Mouse (Mus musculus) adrenal gland (tissue): ENCODE measurements around the gene Appl2.

ENCODE experiments used
- intact Hi-C: fragments of 180-260 bp; cut with DNase I; formaldehyde crosslinking; loops from one replicate; pipeline ENCODE4 v1.15.1; 2025

The Appl2 gene

DNA sequence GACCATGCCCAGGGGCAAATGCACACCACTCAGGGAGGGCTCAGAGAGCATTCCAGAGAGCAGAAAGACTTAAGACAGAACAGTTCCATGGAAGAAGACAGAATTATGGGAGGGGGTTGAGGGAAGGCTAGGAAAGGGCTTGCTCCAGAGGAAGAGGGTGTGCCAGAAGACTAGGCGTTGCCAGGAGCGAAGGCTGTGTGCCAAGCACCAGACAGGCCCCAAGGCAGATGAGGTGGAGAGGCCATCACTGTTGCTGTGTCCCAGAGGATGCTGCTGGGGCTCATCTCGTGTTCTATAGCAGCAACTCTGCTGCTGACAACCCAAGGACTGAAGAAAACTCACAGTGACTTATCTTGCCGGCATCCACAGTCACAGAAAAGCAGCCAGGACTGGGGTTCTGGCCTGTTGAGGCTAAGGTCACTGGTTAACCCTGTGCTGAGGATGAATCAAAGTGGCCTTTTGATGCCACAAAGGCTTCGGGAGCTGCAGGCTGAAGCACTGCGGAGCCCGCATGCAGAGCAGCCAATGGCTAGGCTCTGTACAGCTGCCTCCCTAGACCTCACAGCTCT lies 15.6 kb downstream of the Appl2 start:
- intact Hi-C loops: no loop called here

DNA sequence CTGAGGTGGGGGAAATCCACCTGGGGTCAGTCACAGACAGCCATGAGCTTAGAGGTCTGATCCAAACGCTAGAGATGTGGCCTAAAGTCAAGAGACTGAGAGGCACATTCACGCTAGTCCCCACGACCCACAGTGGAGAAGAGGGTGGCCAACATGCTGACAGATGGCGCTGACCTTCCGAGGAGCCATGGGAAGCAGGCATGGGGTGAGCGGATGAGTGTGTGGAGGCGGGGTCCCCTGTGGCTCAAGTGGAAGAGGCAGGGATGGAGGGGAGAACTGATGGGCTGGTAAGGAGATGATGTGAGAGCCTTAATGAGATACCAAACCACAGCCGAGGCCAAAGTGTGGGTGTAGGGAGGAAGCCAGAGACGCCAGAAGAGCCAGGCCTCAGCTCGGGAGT lies 16.8 kb downstream of the Appl2 start:
- intact Hi-C loops: no loop called here

DNA sequence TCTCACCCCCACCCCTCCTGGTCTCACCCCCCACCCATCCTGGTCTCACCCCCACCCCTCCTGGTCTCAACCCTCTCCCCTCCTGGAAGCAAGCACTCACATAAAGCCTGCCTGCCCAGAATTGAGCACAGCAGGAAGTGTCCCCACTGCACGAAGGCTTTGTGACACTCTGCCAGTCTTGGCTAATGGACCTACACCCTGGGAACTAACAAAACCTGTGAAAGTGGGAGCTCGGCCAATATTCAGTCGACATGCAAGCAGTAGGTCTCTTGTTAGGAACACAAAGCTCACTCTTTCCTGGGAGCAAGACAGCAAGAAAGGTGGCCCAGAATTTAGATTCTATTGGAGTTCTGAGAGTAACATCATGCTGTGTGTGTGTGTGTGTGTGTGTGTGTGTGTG lies 17.6 kb downstream of the Appl2 start:
- intact Hi-C loops: no loop called here

DNA sequence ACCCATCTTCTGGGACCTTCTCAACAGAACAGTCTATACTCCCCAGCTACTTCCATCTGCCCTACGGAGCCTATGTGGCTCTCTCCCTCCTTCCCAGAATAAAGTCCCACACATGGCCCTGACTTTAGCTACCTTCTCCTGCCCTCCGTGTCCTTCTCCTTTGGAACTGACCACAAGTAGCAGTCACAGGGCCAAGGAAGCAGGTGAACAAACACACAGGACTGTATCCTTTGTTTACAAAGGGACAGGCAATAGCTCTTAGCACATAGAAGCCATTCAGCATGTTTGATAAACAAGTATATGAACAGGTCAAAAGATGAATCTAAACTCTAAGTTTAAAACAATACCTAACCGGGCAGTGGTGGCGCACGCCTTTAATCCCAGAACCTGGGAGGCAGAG lies 18.7 kb downstream of the Appl2 start:
- intact Hi-C loops: no loop called here

DNA sequence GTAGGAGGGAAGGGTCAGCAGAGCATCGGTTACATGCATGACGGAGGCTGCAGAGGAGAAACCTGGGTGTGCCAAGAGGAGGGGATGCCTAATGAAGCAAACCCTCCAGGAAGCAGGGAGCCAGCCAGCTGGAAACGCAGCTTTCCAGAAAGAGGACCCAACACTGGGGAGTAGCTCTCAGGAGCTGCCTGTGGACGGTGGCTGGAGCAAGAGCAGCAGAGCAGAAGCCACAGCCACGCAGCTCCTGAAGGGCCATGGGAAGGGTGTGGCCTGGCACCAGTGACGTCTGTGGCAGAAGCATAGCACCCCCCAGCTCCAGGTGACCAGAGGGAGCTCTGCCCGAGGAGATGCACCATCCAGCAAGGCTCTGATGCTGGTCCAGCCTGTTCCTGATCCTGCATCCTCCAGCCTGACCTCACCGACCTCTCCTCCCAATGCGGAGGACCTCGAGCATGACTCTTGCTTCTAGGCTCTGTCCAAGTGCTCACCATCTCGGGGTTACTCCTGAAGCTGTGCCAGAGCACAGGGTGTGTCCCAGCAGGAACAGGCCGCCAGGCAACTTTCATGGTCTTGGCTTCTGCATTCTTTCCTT lies 19.3 kb downstream of the Appl2 start:
- intact Hi-C loops: no loop called here

DNA sequence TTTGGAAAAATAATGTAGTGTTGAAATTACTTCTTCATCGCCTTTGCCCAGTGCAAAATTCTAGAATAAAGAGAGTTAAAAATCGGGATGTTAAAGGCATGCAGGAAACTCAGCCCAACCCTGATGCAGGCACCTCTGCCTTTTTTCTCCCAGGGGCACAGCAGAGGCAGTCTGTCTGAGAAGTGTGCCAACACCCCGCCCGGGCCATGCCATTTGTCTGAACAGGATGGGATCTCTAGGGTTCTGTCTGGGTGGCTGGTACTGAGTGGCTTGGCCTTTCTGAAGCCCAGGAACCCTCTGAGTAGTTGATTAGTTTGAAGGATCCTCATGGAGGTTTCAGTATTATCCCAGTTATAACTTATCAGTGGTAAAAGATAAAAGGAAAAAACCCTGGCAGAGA lies 20.3 kb downstream of the Appl2 start:
- intact Hi-C loops: no loop called here

DNA sequence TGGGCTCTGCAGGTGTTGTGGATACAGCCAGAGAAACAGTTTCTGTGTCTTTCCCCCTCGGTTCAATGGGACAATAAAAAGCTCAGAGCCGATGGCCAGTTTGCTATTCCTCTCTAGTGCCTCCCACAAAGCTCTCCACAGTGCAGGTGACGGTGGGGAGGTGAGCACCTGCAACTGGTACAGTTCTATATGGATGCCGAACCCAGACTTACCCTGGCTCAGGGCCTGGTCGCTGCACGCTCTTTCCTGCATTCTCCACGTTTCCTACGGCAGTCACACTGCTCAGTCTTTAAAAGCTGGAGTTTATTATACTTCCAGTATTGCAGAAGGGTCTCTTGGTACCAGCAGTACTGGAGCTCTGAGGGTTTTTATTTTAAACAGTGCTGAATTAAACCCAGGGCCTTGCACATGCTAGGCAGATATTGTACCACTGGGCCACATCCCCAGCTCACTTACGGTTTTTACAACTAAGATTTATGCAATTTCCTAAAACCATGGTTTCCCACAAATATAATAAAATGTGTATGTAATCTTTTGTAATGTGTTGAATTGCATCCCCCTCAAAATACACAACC lies 21.3 kb downstream of the Appl2 start:
- intact Hi-C loops: no loop called here

DNA sequence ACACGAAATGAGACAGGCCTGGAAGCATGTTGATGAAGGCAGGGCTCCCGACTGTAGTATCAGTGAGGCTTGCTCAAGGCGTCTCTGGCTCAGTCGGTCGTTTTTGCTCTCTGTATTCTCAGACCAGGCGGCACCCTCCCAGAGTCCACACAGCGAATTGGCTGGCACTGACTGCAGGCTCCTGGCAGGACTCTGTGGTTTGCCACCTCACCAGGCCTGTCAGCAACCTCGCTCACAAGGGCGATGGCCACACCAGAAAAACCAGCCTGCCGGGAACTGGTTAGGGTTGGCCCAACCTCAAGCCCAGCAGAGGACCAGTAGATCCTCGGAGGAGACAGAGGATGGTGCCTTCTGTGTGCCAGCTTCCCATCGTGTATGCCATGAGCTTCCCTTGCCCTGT lies 23.7 kb downstream of the Appl2 start:
- intact Hi-C loops: no loop called here

DNA sequence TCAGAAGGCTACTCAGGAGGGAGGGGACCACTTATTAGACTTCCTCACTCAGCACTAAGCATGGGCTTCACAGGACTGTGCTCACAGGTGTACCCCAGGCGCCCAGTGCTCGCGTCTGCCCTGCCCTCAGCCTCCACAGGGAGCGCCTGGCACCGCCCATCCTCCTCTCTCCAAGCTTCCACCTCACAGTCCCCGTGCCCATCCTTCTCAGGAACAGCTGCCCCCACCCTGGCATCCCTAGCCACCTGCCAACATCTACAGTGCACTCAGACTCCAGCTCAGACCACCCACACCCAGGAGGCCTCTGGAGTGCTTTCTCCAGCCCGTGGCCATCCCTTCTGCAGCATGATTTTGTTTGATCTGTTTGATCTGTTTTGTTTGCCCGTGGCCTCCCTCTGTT lies 24.5 kb downstream of the Appl2 start:
- intact Hi-C loops: no loop called here

DNA sequence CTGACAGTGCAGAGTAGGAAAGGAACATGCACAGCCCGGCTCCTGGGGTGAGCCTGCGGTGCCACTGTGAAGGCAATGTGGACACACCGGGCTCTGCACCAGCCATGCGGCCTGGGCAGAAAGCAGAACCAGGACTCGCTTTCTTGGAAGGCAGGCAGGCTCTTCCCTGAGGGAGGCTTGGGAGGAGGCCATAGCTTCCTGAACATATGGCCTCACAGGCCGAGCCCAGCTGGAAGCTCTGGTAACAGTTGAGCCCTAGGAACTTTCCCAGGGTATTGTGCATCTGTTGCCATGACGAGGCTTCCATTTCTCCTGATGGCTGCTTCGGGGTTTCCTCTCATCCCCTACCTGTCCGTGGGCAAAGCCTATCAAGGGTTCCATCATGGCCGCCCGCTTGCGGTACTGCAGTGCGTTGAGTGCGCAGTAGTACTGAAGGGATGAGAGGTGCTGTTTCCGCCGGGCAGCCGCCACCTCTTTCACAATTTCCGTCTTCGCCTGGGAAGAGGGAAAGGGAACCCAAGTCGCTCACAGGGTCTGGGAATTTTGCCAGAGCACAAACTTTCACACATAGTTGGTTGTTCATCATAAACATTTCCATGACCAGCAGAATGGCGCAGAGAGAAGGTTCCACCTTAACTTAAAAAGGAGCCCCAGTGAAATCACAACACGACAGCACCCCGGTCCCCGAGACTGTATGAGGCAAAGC lies 28.0 kb downstream of the Appl2 start:
- intact Hi-C loops: no loop called here

DNA sequence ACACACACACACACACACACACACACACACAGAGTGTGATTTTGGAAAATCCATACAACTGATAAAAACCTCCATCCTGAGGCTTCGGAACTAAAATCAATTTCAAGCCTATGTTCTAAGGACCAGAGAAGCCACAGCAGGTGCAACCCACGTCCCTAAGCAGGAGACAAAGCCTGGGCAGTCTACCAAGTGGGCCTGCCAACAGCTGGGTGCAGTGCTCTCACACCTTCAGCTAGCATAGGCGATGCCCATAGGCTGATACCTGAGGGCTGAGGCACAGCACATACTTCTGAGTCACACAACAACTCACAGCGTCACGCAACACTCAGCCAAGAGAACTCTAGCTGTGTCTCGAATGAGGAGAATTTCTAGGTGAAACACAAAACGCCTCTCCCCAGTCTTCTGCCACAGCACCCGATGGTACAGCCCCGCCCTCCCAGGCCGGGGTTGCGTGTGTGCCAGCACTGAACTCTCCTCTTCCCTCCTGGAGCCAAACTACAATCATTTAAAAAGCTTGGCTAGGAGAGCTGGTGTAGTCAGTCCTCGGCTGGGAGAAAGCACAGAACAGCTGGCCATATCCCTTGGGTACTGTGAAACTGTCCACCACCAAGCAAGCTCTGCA lies 29.6 kb downstream of the Appl2 start:
- intact Hi-C loops: no loop called here

DNA sequence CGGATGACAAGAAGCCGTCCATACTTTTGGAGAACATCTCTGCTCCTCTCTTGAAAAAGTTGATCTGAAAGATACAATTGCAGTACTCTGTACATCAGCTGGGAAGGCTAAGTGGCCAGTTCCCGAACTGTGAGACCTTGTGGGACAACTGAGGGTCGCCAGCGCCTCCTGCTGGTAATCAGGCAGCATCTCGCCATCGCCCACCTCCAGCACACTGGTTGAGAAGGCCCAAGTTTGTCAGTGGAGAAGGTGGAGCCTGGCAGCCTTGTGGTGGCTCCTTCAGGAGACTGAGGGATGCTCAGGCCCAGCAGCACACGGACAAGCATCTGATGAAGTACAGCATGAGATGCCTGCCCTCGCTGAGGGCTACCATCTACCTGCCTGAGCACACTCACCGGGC lies 31.2 kb downstream of the Appl2 start:
- intact Hi-C loops: no loop called here

DNA sequence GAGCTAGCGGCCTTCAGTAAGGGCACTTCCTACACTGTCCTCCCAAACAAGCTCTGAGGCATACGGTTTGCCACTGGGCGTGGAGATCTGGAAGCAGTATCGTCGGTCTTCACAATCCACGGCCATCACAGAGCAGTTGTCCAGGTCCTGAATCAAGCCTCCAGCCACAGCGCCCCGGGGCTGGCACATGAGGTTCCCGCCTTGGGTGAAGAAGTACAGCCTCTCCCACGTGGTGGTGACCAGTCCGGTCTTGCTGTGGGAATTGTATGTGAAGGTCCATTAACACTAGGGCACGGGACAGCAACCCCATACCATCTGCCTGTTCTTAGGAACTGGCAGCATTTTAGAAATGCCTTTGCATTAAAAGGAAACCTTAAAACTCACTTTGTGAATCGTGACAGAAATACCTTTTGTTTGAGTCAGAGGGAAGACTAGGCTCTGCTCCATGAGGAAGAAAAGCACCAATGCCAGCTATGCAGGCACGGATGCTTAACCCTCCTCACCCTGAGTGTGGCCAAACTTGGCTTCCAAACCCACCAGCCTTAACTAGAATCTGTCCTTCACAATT lies 35.8 kb downstream of the Appl2 start:
- intact Hi-C loops: no loop called here

DNA sequence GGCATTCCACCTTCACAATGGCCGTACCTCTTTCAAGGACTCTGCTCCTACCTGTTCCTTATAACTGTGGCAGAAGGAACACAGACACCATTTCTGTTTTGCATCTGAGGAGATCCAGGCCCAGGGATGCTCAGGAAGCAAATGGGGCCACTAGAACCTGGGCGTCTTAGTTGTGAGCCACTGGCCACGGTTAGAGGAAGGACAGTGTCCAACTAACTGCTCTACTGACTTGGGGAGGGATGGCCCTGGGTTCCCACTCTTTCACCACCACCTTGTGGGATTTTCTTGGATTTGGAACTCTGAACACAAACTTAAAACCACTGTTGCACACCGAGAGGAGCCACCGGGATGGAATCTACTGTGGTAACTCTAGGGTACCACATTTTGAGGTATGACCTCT lies 36.7 kb downstream of the Appl2 start:
- intact Hi-C loops: no loop called here

DNA sequence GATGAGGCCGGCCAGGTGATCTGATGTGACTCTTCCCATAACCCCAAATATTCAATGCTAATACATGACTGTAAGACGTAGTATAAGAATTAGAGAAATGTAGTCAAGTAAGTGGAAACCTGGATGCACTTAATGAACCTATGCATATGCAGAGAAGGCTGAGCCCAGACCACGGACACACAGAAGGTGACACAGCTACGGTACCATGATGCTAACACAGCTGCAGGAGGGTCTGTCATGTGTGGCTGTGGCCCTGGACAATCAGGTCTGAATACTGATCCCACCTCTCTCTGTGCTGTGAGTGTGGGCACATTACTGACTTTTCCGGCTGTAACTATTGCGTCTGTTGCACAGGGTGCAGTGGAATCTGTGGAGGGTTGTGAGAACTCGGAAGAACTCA lies 38.0 kb downstream of the Appl2 start:
- intact Hi-C loops: no loop called here

DNA sequence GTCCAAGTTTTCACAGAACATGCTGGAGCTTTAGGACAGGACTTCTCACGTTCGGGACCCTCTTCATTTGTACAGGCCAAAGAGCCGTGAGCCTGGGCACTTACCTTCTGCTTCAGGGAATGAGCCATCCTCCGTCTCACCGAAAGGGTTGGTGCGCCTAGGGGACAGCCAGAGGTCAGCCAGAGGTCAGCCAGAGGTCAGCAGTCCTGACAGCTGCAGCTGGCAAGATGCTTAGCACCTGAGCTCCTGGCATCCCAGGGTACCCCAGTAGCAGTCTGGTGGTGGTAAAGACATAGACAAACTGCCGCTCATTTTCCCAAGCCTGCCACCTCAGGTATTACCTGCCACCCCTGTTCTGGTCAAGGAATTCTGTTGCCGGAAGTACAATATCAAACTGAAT lies 39.9 kb downstream of the Appl2 start:
- intact Hi-C loops: no loop called here

DNA sequence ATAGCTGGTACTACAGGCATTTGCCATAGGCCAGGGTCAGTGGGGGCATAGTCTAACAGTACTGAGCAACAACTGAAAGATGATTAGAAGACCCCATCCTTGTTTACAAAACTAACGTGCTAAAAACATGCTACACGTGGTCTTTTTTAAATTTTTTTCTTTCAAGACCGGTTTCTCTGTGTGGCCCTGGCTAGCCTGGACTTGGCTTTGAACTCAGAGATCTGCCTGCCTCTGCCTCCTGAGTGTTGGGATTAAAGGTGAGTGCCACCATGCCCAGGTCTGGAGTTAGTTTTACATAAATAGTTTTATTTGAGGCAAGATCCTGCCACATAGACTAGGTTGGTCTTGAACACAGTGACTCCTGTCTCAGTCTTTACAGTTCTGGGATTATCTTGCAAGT lies 41.4 kb downstream of the Appl2 start:
- intact Hi-C loops: no loop called here

DNA sequence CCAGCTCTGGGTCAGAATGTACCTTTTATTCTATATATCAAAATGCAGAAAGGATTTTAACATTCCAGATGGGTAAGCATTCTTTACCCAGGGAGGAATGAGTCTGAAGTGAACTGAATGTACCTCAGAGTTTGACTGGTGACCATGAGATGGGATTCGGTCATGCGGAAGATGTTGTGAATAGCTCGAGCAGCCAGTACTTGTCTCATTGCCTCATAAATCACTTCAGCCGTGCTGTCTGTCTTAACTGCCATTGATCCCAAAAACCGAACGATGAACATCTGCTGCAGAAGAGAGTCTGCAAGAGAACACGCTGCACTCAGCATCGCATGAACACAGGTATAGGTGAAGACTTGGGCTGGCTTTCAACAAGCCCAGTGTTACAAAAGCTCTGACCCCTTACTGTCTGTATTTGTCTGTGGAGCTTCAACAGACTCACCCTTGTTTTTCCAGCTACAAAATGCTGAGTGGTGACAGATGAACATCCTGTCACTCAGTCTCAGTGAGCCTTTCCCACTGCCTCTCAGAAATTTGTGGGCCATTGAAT lies 42.8 kb downstream of the Appl2 start:
- intact Hi-C loops: no loop called here

DNA sequence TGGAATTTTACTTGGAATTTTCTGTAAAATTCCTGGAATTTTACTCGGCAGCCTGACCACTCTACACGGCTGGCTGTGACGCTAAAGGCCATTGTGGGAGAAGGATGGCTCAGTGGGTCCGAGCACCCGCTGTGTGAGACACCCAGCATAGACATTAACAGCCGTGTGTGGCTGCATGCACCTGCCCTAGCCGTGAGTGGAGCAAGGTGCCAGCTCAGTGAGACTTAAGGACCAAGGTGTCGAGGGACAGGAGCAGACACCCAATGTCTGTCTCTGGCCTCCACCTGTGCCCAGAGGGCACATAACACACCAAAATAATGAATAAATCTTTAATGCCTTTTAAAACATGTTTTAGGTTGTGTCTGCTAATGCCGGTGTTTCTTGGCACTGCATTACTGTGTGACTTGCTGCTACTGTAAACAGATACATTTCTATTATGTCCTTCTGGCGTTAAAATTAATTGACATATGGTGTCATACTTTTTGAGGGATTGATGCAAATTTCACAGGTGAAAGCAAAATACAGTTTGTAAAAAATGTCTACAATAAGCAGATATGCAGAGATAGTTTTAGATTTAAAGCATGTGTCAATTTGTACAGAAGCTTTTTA lies 44.5 kb downstream of the Appl2 start:
- intact Hi-C loops: no loop called here

DNA sequence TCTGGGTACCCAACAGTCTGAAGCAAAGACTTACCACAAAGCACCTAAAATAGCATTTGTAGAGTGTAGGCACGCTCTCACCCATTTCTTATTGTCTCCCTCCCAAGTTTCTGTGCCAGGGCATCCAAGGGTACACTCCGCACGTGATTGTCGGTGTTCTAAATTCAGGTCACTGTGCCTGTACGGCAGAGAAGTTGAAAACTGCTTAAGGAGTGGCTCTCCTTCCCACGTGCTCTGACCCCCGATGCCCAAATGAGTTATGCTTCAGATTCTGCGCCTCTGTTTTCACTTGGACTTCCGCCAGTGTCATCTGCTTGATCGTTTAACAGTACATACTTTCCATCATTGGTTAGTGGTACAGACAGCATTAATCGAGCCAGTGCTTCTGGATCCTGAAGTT lies 47.9 kb downstream of the Appl2 start:
- intact Hi-C loops: no loop called here

DNA sequence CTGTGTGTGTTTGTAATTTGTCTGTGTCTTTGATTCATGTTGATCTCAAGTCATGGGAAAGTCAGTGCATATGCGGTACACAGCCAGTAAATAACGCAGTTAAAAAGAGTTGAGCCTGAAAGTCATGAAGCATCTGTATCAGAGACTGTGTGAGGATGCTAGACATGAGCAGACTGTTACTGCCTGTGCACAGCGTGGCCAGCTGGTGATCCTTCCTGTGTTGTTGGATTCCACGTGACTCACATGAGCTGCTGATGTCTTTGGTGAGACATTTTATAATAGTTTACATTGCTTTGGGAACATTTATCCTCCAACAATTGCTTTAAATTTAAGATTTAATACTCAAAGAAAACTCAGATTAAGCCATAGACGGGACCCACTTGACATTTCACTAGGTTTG lies 54.0 kb downstream of the Appl2 start:
- intact Hi-C loops: no loop called here
